Mouse (Mus musculus) liver, embryonic 16.5 days (tissue): ENCODE measurements around the gene Stard7. TPM values are rescaled to one million over a fixed set of nuclear protein-coding genes. Genes with fewer than 3 reads are reported as not detected.
A peak's percentile ranks its signal among the peaks of the same experiment; 100 is the strongest.
"Not testable (repeated sequence)": the region's sequence is repeated elsewhere in the genome, so short reads cannot be mapped to it uniquely, and the experiment has no call there.

ENCODE experiments used
- ATAC-seq: fragments of 200-750 bp; cut with Nextera tagmentation; 2 replicates; pipeline ENCODE4 v1.8.0; 2017; ENCODE audit warnings: low read depth, mild to moderate bottlenecking, moderate number of reproducible peaks, moderate library complexity
- H3K27ac ChIP-seq: fragments of 300-500 bp; sonication (generic); 2 replicates; pipeline ENCODE4 v1.5.1; 2014; ENCODE audit warnings: mild to moderate bottlenecking, low read length
- H3K27me3 ChIP-seq: fragments of 300-500 bp; sonication (generic); 2 replicates; pipeline ENCODE4 v1.6.1; 2014; ENCODE audit warnings: low read depth, low read length, mixed read lengths; ENCODE audit not compliant: control insufficient read depth, insufficient read depth
- H3K36me3 ChIP-seq: fragments of 300-500 bp; sonication (generic); 2 replicates; pipeline ENCODE4 v1.6.1; 2014; ENCODE audit warnings: mild to moderate bottlenecking; ENCODE audit not compliant: control insufficient read depth, insufficient read depth
- H3K4me1 ChIP-seq: fragments of 300-500 bp; sonication (generic); 2 replicates; pipeline ENCODE4 v1.6.1; 2014; ENCODE audit warnings: low read depth, low read length, mixed read lengths; ENCODE audit not compliant: control insufficient read depth
- H3K4me2 ChIP-seq: fragments of 300-500 bp; sonication (generic); 2 replicates; pipeline ENCODE4 v1.6.1; 2014; ENCODE audit warnings: low read depth, low read length, mixed read lengths
- H3K4me3 ChIP-seq: fragments of 300-500 bp; sonication (generic); 2 replicates; pipeline ENCODE4 v1.5.1; 2014; ENCODE audit warnings: low read depth, mild to moderate bottlenecking, low read length
- H3K9ac ChIP-seq: fragments of 300-500 bp; sonication (generic); 2 replicates; pipeline ENCODE4 v1.6.1; 2014; ENCODE audit warnings: low read depth, low read length
- H3K9me3 ChIP-seq: fragments of 300-500 bp; sonication (generic); replicated peaks from 2 replicates; pipeline ENCODE4 v1.6.1; 2016; ENCODE audit warnings: low read length; ENCODE audit not compliant: control insufficient read depth
- WGBS: fragments of 180-500 bp; shearing (Covaris S2); extraction: QIAGEN DNeasy Blood & Tissue Kit; methylation state at CpG from one replicate; pipeline ENCODE4 v1.1.7; 2014; ENCODE audit not compliant: insufficient replicate concordance; 5-methylcytosine and 5-hydroxymethylcytosine counted together
- polyA plus RNA-seq: library from polyadenylated mRNA; unstranded; fragments of >200 nt; fragmentation: Nextera tagmentation; extraction: Ambion mirVana; gene quantifications from 2 replicates; pipeline ENCODE4 v1.2.1, GENCODE M21; 2015

Stard7 gene
- polyA plus RNA-seq, 1 experiment from 2014 or later: 34.9 TPM

DNA sequence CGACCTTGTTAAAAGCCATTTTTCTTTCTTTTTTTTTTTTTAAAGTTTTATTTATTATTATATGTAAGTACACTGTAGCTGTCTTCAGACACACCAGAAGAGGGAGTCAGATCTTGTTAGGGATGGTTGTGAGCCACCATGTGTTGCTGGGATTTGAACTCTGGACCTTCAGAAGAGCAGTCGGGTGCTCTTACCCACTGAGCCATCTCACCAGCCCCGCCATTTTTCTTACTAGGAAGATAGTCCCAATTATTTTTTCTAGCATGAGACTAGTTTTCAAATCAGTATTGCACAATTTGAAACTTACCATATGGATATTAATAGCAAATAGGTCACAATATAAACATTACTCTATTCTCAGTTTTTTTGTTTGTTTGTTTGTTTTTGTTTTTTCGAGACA is 2.0 kb downstream of the Stard7 start:
- not testable (repeated sequence) for H3K27ac ChIP-seq, H3K9ac ChIP-seq, ATAC-seq, H3K9me3 ChIP-seq, H3K36me3 ChIP-seq, H3K27me3 ChIP-seq
- Histone ChIP-seq H3K4me2 (peak overlapping the region; percentile 89), H3K4me3 (peak overlapping the region; percentile 100; the same call in 1 of the 2 replicates), H3K4me1 (peaks cover 23% of the 10 kb centered on the region)
- WGBS: 73% methylated on average over 4 of the region's 4 CpGs

- H3K4me1 ChIP-seq: peaks cover 23% of the 10 kb centered on the region
- no peaks in the 10 kb centered on the region for H3K27me3 ChIP-seq
- H3K4me3 ChIP-seq: no peak overlapping the region
- 91% methylated on average over 3 of the region's 3 CpGs for WGBS
- H3K27ac ChIP-seq: no peak overlapping the region
- no peak overlapping the region for H3K9ac ChIP-seq
- ATAC-seq: no peak
- H3K4me2 ChIP-seq: no peak overlapping the region
- H3K36me3 ChIP-seq: no peaks in the 10 kb centered on the region
- H3K9me3 ChIP-seq: no peaks in the 10 kb centered on the region
These were observed 2.8 kb downstream of the Stard7 start for GRCm38 (mm10) chr2:127272806-127273205.

GRCm38 (mm10) chr2:127274590-127274989 is 4.6 kb downstream of the Stard7 start:
- peaks cover 25% of the 10 kb centered on the region for H3K4me1 ChIP-seq

DNA sequence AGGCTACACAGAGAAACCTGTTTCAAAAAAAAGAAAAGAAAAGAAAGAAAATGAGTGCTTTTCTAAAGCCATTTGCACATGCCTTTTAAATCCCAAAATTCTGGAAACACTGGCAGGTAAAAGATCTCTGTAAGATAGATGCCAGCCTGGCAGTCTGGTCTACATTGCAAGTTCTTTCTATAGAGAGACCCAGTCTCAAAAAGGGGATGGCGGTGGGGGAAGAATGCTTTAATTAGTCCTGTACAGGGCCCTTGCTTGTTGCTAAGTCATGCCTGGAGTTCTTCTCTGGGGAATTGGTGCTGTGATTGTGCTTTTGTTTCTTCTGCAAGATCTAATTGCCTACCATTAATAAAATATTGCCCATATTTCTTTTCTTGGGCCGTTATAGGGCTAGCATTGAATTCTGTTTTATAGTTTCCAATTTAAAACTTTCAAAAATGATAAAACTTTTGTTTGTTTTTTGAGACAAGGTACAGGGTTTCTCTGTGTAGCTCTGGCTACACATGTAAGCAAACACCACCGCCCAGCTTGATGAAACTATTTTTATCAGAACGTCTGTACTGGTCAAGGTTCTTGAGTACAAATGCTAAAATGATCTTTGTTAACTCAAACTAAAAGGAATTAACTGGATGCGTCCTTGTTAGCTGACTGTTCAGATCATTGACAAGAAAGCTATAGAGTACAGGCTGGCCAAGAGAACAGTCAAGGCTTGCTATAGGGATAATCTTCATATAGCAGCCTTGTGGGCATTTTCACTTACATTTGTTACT is 5.7 kb downstream of the Stard7 start:
- WGBS: 73% methylated on average over 5 of the region's 5 CpGs
- H3K27ac ChIP-seq: no peak overlapping the region
- H3K9ac ChIP-seq: no peak overlapping the region
- H3K27me3 ChIP-seq: no peaks in the 10 kb centered on the region
- ATAC-seq: no peak
- no peaks in the 10 kb centered on the region for H3K9me3 ChIP-seq
- no peaks in the 10 kb centered on the region for H3K36me3 ChIP-seq
- peaks cover 25% of the 10 kb centered on the region for H3K4me1 ChIP-seq
- H3K4me2 ChIP-seq: no peak overlapping the region
- H3K4me3 ChIP-seq: no peak overlapping the region

More at GRCm38 (mm10) chr2:127274590-127274989, 4.6 kb downstream of the Stard7 start:
- Histone ChIP-seq H3K27me3 (no peaks in the 10 kb centered on the region), H3K9me3 (no peaks in the 10 kb centered on the region), H3K36me3 (no peaks in the 10 kb centered on the region), H3K9ac (no peak overlapping the region), H3K27ac (no peak overlapping the region; the same call in 1 of the 2 replicates), H3K4me3 (no peak overlapping the region), H3K4me2 (peak overlapping the region; percentile 15; the same call in 1 of the 2 replicates)
- no peak for ATAC-seq
- 88% methylated on average over 2 of the region's 2 CpGs for WGBS

- Histone ChIP-seq H3K27ac (peak overlapping the region; percentile 33; the same call in 1 of the 2 replicates), H3K9me3 (no peaks in the 10 kb centered on the region), H3K4me3 (no peak overlapping the region), H3K36me3 (no peaks in the 10 kb centered on the region), H3K27me3 (no peaks in the 10 kb centered on the region), H3K4me2 (no peak overlapping the region), H3K4me1 (peaks cover 17% of the 10 kb centered on the region), H3K9ac (no peak overlapping the region)
- no peak for ATAC-seq
These were observed 8.1 kb downstream of the Stard7 start for GRCm38 (mm10) chr2:127278162-127278561.

GRCm38 (mm10) chr2:127292250-127292649 is 22.2 kb downstream of the Stard7 start:
- Histone ChIP-seq H3K36me3 (peaks cover 36% of the 10 kb centered on the region), H3K4me2 (no peak overlapping the region), H3K27ac (no peak overlapping the region), H3K9me3 (no peaks in the 10 kb centered on the region), H3K4me1 (no peaks in the 10 kb centered on the region), H3K4me3 (no peak overlapping the region), H3K9ac (no peak overlapping the region), H3K27me3 (no peaks in the 10 kb centered on the region)
- no peak for ATAC-seq
- WGBS: 82% methylated on average over 4 of the region's 4 CpGs

DNA sequence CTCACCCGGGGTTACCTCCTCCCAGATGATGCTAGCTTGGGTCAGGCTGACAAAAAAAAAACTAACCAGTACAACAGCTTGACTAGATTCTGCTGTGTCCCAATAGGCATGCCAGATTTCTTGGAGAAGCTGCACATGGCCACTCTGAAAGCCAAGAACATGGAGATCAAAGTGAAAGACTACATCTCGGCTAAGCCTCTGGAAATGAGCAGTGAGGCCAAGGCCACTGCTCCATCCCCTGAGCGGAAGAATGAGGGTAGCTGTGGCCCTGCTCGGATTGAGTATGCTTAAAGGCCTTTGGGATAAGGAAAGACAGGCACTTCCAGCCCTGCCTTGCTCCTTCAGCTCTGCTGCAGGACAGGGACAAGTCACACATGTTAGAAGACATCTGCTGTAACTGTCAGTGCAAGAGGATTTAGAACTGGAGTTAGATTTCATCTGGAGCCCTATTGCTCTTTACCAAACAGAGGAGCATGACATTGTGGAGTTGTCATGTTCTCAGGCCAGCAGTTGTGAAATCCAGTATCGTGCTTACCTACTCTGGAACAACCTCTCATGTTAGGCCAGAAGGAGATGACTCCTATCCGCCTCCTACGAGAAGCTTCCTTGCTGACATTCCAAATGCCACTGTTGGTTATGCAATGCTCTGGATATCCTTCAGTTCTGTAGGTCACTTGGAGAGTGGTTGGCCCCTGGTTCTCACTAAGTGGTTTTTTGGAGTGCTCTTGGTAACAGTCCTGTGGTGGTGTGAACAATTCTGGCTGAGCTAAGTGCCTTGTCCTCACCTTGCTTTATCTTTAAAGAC is 27.2 kb downstream of the Stard7 start:
- Histone ChIP-seq H3K4me3 (no peak overlapping the region), H3K27ac (no peak overlapping the region), H3K4me1 (no peaks in the 10 kb centered on the region), H3K36me3 (peaks cover 47% of the 10 kb centered on the region), H3K9ac (no peak overlapping the region), H3K9me3 (no peaks in the 10 kb centered on the region), H3K27me3 (no peaks in the 10 kb centered on the region), H3K4me2 (no peak overlapping the region)
- no peak for ATAC-seq
- 86% methylated on average over 7 of the region's 7 CpGs for WGBS

DNA sequence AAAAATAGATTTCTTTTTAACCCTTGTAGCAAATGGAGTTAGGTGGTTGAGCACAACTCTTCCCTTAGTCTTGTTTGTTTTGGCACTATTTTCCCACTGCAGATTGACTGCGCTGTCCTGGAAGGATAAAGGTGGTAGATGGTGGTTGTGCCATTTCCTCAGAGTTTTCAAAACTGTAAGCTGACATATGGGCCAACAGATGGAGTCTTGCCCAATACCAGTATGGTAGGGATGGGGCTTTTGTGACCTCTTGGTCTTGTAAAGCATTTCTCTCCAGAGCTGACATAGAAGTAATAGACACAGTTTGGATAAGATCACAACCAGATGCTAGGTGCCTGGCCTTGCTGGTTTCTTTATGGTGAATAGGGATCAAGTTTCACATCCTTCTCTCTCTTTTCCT is 28.0 kb downstream of the Stard7 start:
- H3K4me2 ChIP-seq: no peak overlapping the region
- H3K9me3 ChIP-seq: no peaks in the 10 kb centered on the region
- no peak overlapping the region for H3K9ac ChIP-seq
- no peak overlapping the region for H3K4me3 ChIP-seq
- peaks cover 42% of the 10 kb centered on the region for H3K36me3 ChIP-seq
- no peak overlapping the region for H3K27ac ChIP-seq
- ATAC-seq: no peak
- H3K27me3 ChIP-seq: no peaks in the 10 kb centered on the region
- WGBS: 86% methylated on average over 1 of the region's 1 CpGs
- H3K4me1 ChIP-seq: no peaks in the 10 kb centered on the region

DNA sequence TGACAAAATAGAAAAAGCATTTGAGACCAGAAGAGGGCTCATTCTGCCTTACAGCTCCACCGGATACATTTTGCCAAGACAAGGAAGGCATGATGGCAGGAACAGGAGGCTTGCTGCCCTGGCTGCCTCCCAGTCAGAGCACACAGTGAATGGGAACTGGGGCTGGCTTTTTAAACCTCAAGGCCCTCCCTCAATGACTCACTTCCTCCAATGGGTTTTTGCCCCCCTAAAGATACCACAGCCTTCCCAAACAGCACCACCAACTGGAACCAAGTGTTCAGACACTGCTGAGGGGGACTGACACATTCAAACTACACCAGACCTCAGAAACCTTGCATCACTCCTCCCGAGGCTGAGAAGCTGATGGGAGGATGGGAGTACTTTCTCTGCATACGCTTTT is 30.7 kb downstream of the Stard7 start:
- H3K27ac ChIP-seq: no peak overlapping the region
- H3K4me3 ChIP-seq: no peak overlapping the region
- H3K27me3 ChIP-seq: no peaks in the 10 kb centered on the region
- ATAC-seq: no peak
- no peaks in the 10 kb centered on the region for H3K9me3 ChIP-seq
- peaks cover 34% of the 10 kb centered on the region for H3K36me3 ChIP-seq
- no peaks in the 10 kb centered on the region for H3K4me1 ChIP-seq
- 71% methylated on average over 3 of the region's 3 CpGs for WGBS
- no peak overlapping the region for H3K9ac ChIP-seq
- H3K4me2 ChIP-seq: no peak overlapping the region
